Mouse (Mus musculus) left cerebral cortex, postnatal 25 days (tissue): ENCODE results near the gene Car6. TPM values are rescaled to one million over a fixed set of nuclear protein-coding genes. Genes with fewer than 3 reads are reported as not detected.

Source experiments
- DNase-seq, 2 experiments: peaks; one replicate each; pipeline ENCODE4 v3.0.0; 2022; ENCODE audit warnings: low spot score in 2 of 2, mixed read lengths in 1 of 2
- intact Hi-C: fragments of 180-260 bp; cut with DNase I; formaldehyde crosslinking; loops from one replicate; pipeline ENCODE4 v1.15.1; 2025
- total RNA-seq, 2 experiments: library from RNA; stranded (reverse); gene quantifications; 2 replicates each; pipeline ENCODE4 v1.2.3; 2021

Car6 gene
- total RNA-seq, 2 experiments from 2014 or later = not detected

DNA sequence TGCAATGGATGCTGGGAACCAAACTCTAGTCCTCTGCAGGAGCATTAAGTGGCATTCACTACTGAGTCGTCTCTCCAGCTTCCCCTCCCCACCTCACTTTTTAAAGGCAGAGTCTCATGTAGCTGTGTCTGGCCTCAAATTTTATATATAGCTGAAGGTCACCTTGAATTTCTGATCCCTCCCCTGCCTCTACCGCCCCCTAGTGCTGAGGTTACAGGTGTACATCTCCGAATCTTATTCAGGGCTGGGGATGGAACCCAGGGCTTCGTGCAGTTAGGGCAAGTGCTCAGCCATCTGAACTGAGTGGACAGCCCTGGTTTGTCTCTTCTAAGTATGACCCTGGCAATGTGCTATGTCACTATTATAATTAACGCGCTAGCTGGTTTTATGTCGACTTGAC is 50.1 kb downstream of the Car6 start:
- intact Hi-C loops = no loop called here
- no peak for DNase-seq

DNA sequence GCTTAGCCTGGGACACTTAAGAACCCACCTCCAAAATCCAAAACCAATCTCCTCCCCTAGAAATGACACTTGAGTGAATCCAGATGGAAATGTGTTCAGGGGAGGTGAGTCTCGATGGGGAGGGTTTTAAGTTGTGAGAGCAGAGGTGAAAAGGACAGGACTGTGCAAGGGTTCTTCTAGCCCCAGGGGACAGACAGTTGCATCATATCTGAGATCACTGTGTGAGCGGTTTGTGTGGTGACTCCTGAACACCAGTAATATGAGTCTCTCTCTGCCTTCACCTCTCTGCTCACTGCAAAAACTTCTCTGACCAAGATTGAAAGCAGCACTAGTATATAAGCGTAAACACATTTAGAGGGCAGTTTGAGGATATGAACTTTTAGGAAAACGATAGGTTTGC is 54.8 kb downstream of the Car6 start:
- DNase-seq = no peak
- intact Hi-C loops = no loop called here

DNA sequence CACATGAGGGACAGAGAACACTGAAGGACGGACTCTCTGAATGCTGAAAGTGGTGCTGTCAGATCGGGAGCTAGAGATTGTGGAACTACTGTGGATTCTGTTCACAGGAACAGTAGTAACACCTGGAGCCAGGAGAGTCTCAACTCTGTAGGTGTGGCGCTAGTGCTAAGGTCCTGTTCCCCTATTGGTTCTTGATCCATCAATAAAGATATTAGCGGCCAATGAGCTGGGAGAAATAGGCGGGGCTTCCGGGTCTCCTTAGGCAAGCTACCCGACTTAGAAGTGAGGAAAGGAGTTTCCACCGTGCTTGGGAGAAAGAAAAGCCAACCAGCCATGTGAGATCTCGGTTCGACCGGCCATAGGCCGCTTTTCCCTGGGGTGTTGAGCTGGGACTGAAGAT is 56.9 kb downstream of the Car6 start:
- DNase-seq = no peak
- intact Hi-C loops = no loop called here

DNA sequence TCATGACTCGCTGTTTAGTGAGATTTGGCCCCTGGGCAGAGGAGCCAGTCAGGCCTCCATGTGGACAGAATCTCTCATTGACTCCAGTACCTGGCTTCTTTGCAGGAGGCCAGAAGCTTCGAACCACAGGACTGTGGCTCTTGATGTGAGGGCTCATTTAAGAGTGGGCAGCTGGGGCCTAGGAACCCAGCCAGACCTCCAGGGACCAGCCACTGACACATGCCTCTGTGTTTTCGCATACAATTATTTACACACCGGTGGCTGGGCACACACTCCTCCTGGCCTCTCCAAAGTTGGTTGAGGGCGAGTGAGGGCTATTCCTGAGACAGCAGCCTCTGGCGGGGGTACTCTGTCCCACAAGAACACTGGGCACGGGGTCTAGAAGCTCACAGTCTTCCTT is 60.8 kb downstream of the Car6 start:
- intact Hi-C loops = no loop called here
- DNase-seq = no peak

DNA sequence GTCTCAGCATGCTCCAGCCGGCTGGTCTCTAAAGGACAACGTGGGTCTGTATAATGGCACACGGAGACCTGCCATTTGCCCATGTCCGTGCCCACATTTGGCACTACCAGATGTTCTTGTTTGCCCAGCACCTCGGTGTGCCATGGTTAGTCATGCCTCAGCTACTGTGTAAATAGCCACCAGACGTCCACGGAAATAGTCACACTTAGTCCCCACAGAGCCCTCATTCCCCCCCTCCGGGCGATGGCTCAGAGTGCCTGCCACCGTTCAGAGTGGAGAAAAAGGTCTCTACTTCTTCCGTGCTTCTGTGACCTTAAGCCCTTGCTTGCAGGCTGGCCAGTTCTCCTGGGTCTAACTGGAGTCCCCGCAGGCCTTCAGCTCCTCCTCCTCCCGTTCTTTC is 62.0 kb downstream of the Car6 start:
- DNase-seq = no peak
- intact Hi-C loops = no loop called here

DNA sequence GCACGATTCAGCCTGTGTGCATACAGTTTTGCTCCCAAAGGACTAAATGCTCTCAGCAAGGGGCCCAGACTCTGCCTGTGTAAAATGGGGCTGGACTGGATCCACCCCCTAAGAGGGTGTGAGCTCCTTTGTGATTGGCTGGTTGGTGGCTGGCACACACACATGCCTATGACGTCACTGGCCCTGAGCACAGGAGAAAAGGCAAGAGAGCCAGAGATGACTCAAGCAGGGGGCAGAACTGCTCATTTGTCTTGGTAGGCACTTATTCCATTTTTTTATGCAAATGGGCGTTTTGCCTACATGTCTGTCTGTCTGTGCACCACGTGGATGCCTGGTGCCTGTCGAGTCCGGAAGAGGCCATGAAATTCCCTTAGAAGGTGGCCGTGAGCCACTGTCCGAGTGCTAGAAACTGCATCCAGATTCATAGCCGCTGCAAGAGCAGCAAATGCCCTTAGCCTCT is 63.0 kb downstream of the Car6 start:
- DNase-seq = peak; percentile 47 to 79
- intact Hi-C loops = no loop called here

DNA sequence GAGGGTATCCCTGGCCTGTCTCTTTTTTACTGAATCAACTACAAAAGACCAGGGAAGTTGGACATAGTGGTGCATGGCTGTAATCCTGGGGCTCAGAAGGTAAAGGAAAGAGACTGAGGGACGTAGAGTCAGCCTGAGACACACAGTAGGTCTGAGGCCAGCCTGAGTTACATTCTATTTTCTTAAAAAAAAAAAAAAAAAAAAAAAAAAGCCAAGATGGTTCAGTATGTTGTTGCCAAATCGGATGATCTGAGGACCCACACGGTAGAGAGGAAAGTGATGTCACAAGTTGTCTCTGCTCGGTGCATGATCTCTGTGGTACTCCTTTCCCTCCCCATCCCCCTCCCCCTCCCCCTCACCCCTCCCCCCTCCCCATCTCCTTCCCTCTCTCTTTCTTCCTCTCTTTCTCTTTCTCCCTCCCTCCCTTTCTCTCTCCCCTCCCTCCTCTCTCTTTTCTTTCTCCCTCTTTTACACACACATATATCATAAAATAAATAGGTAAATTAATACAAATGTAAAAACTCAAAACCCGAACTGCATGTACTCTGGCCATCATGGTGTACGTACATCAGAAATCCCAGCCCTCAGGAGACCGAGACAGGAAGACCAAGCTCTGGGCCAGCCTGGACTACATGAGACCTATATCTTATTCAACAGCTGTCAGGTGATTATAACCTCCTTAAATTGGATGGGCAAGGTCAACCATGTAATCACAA is 63.6 kb downstream of the Car6 start:
- intact Hi-C loops = loop anchor here (2.0 kb wide), 1 partner anchor 81 kb away; no protein-coding TSS in a partner anchor
- DNase-seq = no peak

Other genes starting within 250 kb of the Car6 start
- 10 to 100 TPM; 14.4 to 14.9 TPM for gene Spsb1, start 246.3 kb downstream of the Car6 start, total RNA-seq
- gene H6pd, start 192.3 kb downstream of the Car6 start, total RNA-seq = 10 to 100 TPM; 10.8 to 12.0 TPM
- gene Gpr157, start 114.0 kb downstream of the Car6 start, total RNA-seq = 1 to 10 TPM; 1.1 to 1.4 TPM
- gene Slc2a5, start 82.0 kb downstream of the Car6 start, total RNA-seq = 1 to 10 TPM; 4.9 to 6.3 TPM
- not detected for gene Slc2a7, start 52.4 kb downstream of the Car6 start, total RNA-seq
- gene Eno1, start 35.4 kb upstream of the Car6 start, total RNA-seq = 100 to 1,000 TPM; 424 to 432 TPM
- gene Rere, start 80.3 kb upstream of the Car6 start, total RNA-seq = 100 to 1,000 TPM in 1 of 2 experiments, 10 to 100 TPM in 1; 84.7 to 103 TPM